Comparison of ENCODE assay signal across 8 mouse cellular contexts in the genomic region with DNA sequence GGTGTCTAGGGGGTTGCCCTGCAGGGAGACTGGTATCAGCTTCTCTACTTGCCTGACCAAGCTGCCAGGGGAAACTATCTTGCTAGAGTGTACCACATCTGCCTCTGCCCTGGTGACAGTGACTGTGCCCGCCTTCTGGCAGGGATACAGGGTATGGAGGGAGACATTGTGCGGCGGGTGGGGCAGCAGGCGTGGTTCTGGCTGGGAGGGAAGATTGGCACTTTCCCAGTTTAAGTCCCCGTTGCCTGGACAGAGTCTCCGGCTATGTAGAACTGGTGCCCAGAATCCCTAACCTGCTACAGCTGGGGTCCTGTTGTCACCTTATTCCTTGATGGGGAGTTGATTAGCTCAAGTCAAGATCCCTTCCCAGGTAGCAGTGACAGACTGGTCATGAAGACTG. TPM values are rescaled to one million over a fixed set of nuclear protein-coding genes. Genes with fewer than 3 reads are reported as not detected.
DNase-seq lines count a peak whose midpoint lies in the region; ATAC-seq and TF ChIP-seq lines count a peak whose summit lies in the region.

No protein-coding gene starts in this region.

- peak in 1 of 2 experiments; percentile 44 for DNase-seq in cerebellum, adult 2 months
- no peak for DNase-seq in cerebellum, postnatal 36 days
- DNase-seq in hindbrain, embryonic 14.5 days (ENCODE audit: low spot score): peak; percentile 59
- DNase-seq in embryo, embryonic 9.5 days (ENCODE audit: extremely low spot score): no peak

- no peak for TF ChIP-seq POLR2A in cerebellum, adult 2 months (IDR thresholded peaks at IDR 0.05; ENCODE audit: borderline replicate concordance, insufficient read depth, low read length)
- no peak for TF ChIP-seq POLR2A in ES-Bruce4 (IDR thresholded peaks at IDR 0.05; ENCODE audit: insufficient read depth, low read length)

- H3K27me3 ChIP-seq in cerebellum, adult 2 months (ENCODE audit: control insufficient read depth, insufficient read depth, low read length): no peaks in the 10 kb centered on the region
- H3K27me3 ChIP-seq in ES-Bruce4 (ENCODE audit: control insufficient read depth, insufficient read depth, low read length, poor library complexity, severe bottlenecking): no peaks in the 10 kb centered on the region
- no peaks in the 10 kb centered on the region for H3K27me3 ChIP-seq in hindbrain, embryonic 14.5 days (ENCODE audit: control insufficient read depth, insufficient read depth, low read length)
- no peaks in the 10 kb centered on the region for H3K27me3 ChIP-seq in liver, embryonic 16.5 days (ENCODE audit: control insufficient read depth, insufficient read depth, low read depth, low read length)
- H3K27me3 ChIP-seq in neural tube, embryonic 15.5 days (replicated peaks): no peaks in the 10 kb centered on the region

- TF ChIP-seq CTCF in cerebellum, adult 2 months (IDR thresholded peaks at IDR 0.05; ENCODE audit: borderline replicate concordance, insufficient read depth, low read depth, low read length): no peak
- no peak for TF ChIP-seq CTCF in ES-Bruce4 (IDR thresholded peaks at IDR 0.05; ENCODE audit: low read depth, low read length)

- TF ChIP-seq EP300 in ES-Bruce4 (IDR thresholded peaks at IDR 0.05; ENCODE audit: insufficient read depth, low read depth, low read length): no peak

- H3K9me3 ChIP-seq in ES-Bruce4 (replicated peaks; ENCODE audit: control insufficient read depth, insufficient read depth, low read length, poor library complexity, severe bottlenecking): no peaks in the 10 kb centered on the region
- H3K9me3 ChIP-seq in hindbrain, embryonic 14.5 days (ENCODE audit: control insufficient read depth, low read length): no peaks in the 10 kb centered on the region
- no peaks in the 10 kb centered on the region for H3K9me3 ChIP-seq in liver, embryonic 16.5 days (replicated peaks; ENCODE audit: control insufficient read depth, low read length)
- no peaks in the 10 kb centered on the region for H3K9me3 ChIP-seq in neural tube, embryonic 15.5 days (replicated peaks)

- H3K4me3 ChIP-seq in cerebellum, adult 2 months (replicated peaks; ENCODE audit: insufficient read depth, low read depth, low read length): peak overlapping the region; percentile 87
- H3K4me3 ChIP-seq in ES-Bruce4 (ENCODE audit: low read depth, low read length): peak overlapping the region; percentile 84; the same call in 1 of the 2 replicates
- H3K4me3 ChIP-seq in hindbrain, embryonic 14.5 days (replicated peaks; ENCODE audit: low read length): peak overlapping the region; percentile 69
- H3K4me3 ChIP-seq in liver, embryonic 16.5 days (ENCODE audit: low read depth, low read length): peak overlapping the region; percentile 78
- H3K4me3 ChIP-seq in neural tube, embryonic 15.5 days (replicated peaks): peak overlapping the region; percentile 85

- peak overlapping the region; percentile 98 for H3K4me2 ChIP-seq in hindbrain, embryonic 14.5 days (replicated peaks)
- peak overlapping the region; percentile 99 for H3K4me2 ChIP-seq in liver, embryonic 16.5 days (ENCODE audit: low read depth, low read length)
- peak overlapping the region; percentile 85 for H3K4me2 ChIP-seq in neural tube, embryonic 15.5 days

- ATAC-seq in erythroblast, adult 5-6 weeks (replicated peaks; ENCODE audit: low FRiP score, poor library complexity, severe bottlenecking): peak; percentile 66
- no peak for ATAC-seq in hindbrain, embryonic 14.5 days (ENCODE audit: low FRiP score)
- ATAC-seq in liver, embryonic 16.5 days (ENCODE audit: low read depth): peak; percentile 2; the same call in 1 of the 2 replicates
- no peak for ATAC-seq in neural tube, embryonic 15.5 days (ENCODE audit: low FRiP score)

- H3K4me1 ChIP-seq in cerebellum, adult 2 months (ENCODE audit: control insufficient read depth, insufficient read depth, low read length): peaks cover 25% of the 10 kb centered on the region
- peaks cover 14% of the 10 kb centered on the region for H3K4me1 ChIP-seq in ES-Bruce4 (ENCODE audit: control insufficient read depth, insufficient read depth, low read length)
- peaks cover 70% of the 10 kb centered on the region for H3K4me1 ChIP-seq in hindbrain, embryonic 14.5 days (replicated peaks; ENCODE audit: control insufficient read depth, insufficient read depth, low read length)
- H3K4me1 ChIP-seq in liver, embryonic 16.5 days (ENCODE audit: control insufficient read depth, low read depth, low read length): peaks cover 73% of the 10 kb centered on the region
- H3K4me1 ChIP-seq in neural tube, embryonic 15.5 days: peaks cover 93% of the 10 kb centered on the region

- H3K36me3 ChIP-seq in ES-Bruce4 (ENCODE audit: control insufficient read depth, insufficient read depth, low read length, poor library complexity, severe bottlenecking): no peaks in the 10 kb centered on the region
- H3K36me3 ChIP-seq in hindbrain, embryonic 14.5 days (replicated peaks; ENCODE audit: control insufficient read depth, insufficient read depth): no peaks in the 10 kb centered on the region
- 0 out of 2 replicates have a peak, but pooled peaks cover 2% of the 10 kb centered on the region for H3K36me3 ChIP-seq in liver, embryonic 16.5 days (ENCODE audit: control insufficient read depth, insufficient read depth)
- H3K36me3 ChIP-seq in neural tube, embryonic 15.5 days: no peaks in the 10 kb centered on the region

- H3K27ac ChIP-seq in cerebellum, adult 2 months (ENCODE audit: insufficient read depth, low read length): peak overlapping the region; percentile 41
- H3K27ac ChIP-seq in ES-Bruce4 (ENCODE audit: insufficient read depth, low read length): no peak overlapping the region
- H3K27ac ChIP-seq in hindbrain, embryonic 14.5 days: peak overlapping the region; percentile 93
- H3K27ac ChIP-seq in liver, embryonic 16.5 days (ENCODE audit: low read length): peak overlapping the region; percentile 92
- peak overlapping the region; percentile 89 for H3K27ac ChIP-seq in neural tube, embryonic 15.5 days (replicated peaks)

- H3K9ac ChIP-seq in ES-Bruce4 (ENCODE audit: low read depth, poor library complexity, severe bottlenecking): peak overlapping the region; percentile 89
- H3K9ac ChIP-seq in hindbrain, embryonic 14.5 days: peak overlapping the region; percentile 82
- H3K9ac ChIP-seq in liver, embryonic 16.5 days (ENCODE audit: low read depth, low read length): peak overlapping the region; percentile 92
- H3K9ac ChIP-seq in neural tube, embryonic 15.5 days (replicated peaks): peak overlapping the region; percentile 87

- 19% methylated on average over 6 of the region's 6 CpGs for WGBS in cerebellum, adult 2 months
- 7% methylated on average over 6 of the region's 6 CpGs for WGBS in hindbrain, embryonic 14.5 days
- WGBS in liver, embryonic 16.5 days (ENCODE audit: insufficient replicate concordance): 14% methylated on average over 6 of the region's 6 CpGs
- 27% methylated on average over 6 of the region's 6 CpGs for WGBS in neural tube, embryonic 15.5 days

RNA-seq across cellular contexts. Expression of a gene that starts 2.7 kb away (rescaled TPM):
- 273 and 301 TPM in 2 replicates for polyA plus RNA-seq in cerebellum, adult 2 months (2012; rRNA removed)
- 266 and 284 TPM in 2 replicates for polyA plus RNA-seq in ES-Bruce4 (2011; ENCODE audit: insufficient read depth, insufficient read length, low read depth, missing spikeins)
- total RNA-seq in erythroblast, adult 5-6 weeks (2015; ENCODE audit: low replicate concordance): 183 and 189 TPM in 2 replicates
- 162 and 183 TPM in 2 replicates for total RNA-seq in erythroblast, adult 5-6 weeks (2017; ENCODE audit: low replicate concordance)
- polyA plus RNA-seq in hindbrain, embryonic 14.5 days (2014; fragmentation: Nextera tagmentation; extraction: Ambion mirVana): 282 and 291 TPM in 2 replicates
- polyA plus RNA-seq in liver, embryonic 16.5 days (2015; fragmentation: Nextera tagmentation; extraction: Ambion mirVana): 144 and 153 TPM in 2 replicates
- polyA plus RNA-seq in neural tube, embryonic 15.5 days (2015; fragmentation: Nextera tagmentation; extraction: Ambion mirVana): 262 and 325 TPM in 2 replicates

RNA-seq across cellular contexts. Expression of a gene that starts 23.4 kb away (rescaled TPM):
- polyA plus RNA-seq in cerebellum, adult 2 months (2012; rRNA removed): 3.9 and 6.4 TPM in 2 replicates
- 15.4 and 16.5 TPM in 2 replicates for polyA plus RNA-seq in ES-Bruce4 (2011; ENCODE audit: insufficient read depth, insufficient read length, low read depth, missing spikeins)
- not detected in 2 replicates for total RNA-seq in erythroblast, adult 5-6 weeks (2015; ENCODE audit: low replicate concordance)
- not detected in 2 replicates for total RNA-seq in erythroblast, adult 5-6 weeks (2017; ENCODE audit: low replicate concordance)
- 4.2 and 4.5 TPM in 2 replicates for polyA plus RNA-seq in hindbrain, embryonic 14.5 days (2014; fragmentation: Nextera tagmentation; extraction: Ambion mirVana)
- 0.33 and 1.4 TPM in 2 replicates for polyA plus RNA-seq in liver, embryonic 16.5 days (2015; fragmentation: Nextera tagmentation; extraction: Ambion mirVana)
- polyA plus RNA-seq in neural tube, embryonic 15.5 days (2015; fragmentation: Nextera tagmentation; extraction: Ambion mirVana): 6.6 and 9.7 TPM in 2 replicates

RNA-seq across cellular contexts. Expression of a gene that starts 36.9 kb away (rescaled TPM):
- 145 and 152 TPM in 2 replicates for polyA plus RNA-seq in cerebellum, adult 2 months (2012; rRNA removed)
- 8.1 and 13.3 TPM in 2 replicates for polyA plus RNA-seq in ES-Bruce4 (2011; ENCODE audit: insufficient read depth, insufficient read length, low read depth, missing spikeins)
- total RNA-seq in erythroblast, adult 5-6 weeks (2015; ENCODE audit: low replicate concordance): not detected in 2 replicates
- total RNA-seq in erythroblast, adult 5-6 weeks (2017; ENCODE audit: low replicate concordance): not detected in 2 replicates
- polyA plus RNA-seq in hindbrain, embryonic 14.5 days (2014; fragmentation: Nextera tagmentation; extraction: Ambion mirVana): 48.3 and 48.5 TPM in 2 replicates
- 60.1 and 75.2 TPM in 2 replicates for polyA plus RNA-seq in liver, embryonic 16.5 days (2015; fragmentation: Nextera tagmentation; extraction: Ambion mirVana)
- polyA plus RNA-seq in neural tube, embryonic 15.5 days (2015; fragmentation: Nextera tagmentation; extraction: Ambion mirVana): 35.1 and 35.4 TPM in 2 replicates

RNA-seq across cellular contexts. Expression of a gene that starts 45.0 kb away (rescaled TPM):
- polyA plus RNA-seq in cerebellum, adult 2 months (2012; rRNA removed): 20.2 and 23.4 TPM in 2 replicates
- polyA plus RNA-seq in ES-Bruce4 (2011; ENCODE audit: insufficient read depth, insufficient read length, low read depth, missing spikeins): 43.8 and 45.3 TPM in 2 replicates
- total RNA-seq in erythroblast, adult 5-6 weeks (2015; ENCODE audit: low replicate concordance): 207 and 270 TPM in 2 replicates
- 204 and 217 TPM in 2 replicates for total RNA-seq in erythroblast, adult 5-6 weeks (2017; ENCODE audit: low replicate concordance)
- polyA plus RNA-seq in hindbrain, embryonic 14.5 days (2014; fragmentation: Nextera tagmentation; extraction: Ambion mirVana): 11.2 and 16.5 TPM in 2 replicates
- 145 and 166 TPM in 2 replicates for polyA plus RNA-seq in liver, embryonic 16.5 days (2015; fragmentation: Nextera tagmentation; extraction: Ambion mirVana)
- polyA plus RNA-seq in neural tube, embryonic 15.5 days (2015; fragmentation: Nextera tagmentation; extraction: Ambion mirVana): 14.4 and 25.2 TPM in 2 replicates

RNA-seq across cellular contexts. Expression of a gene that starts 47.0 kb away (rescaled TPM):
- polyA plus RNA-seq in cerebellum, adult 2 months (2012; rRNA removed): 0.15 and 0.36 TPM in 2 replicates
- polyA plus RNA-seq in ES-Bruce4 (2011; ENCODE audit: insufficient read depth, insufficient read length, low read depth, missing spikeins): 1.5 TPM in 1 of 2 replicates, not detected in the other
- not detected in 2 replicates for total RNA-seq in erythroblast, adult 5-6 weeks (2015; ENCODE audit: low replicate concordance)
- total RNA-seq in erythroblast, adult 5-6 weeks (2017; ENCODE audit: low replicate concordance): not detected in 2 replicates
- 1.3 TPM in 2 replicates for polyA plus RNA-seq in hindbrain, embryonic 14.5 days (2014; fragmentation: Nextera tagmentation; extraction: Ambion mirVana)
- 1.1 and 1.3 TPM in 2 replicates for polyA plus RNA-seq in liver, embryonic 16.5 days (2015; fragmentation: Nextera tagmentation; extraction: Ambion mirVana)
- 2.5 and 2.9 TPM in 2 replicates for polyA plus RNA-seq in neural tube, embryonic 15.5 days (2015; fragmentation: Nextera tagmentation; extraction: Ambion mirVana)

Comparison
In these comparisons a context has a peak if more than half of its experiments do, and no peak if none do; other contexts are left out.
1. ATAC-seq: peak in erythroblast, adult 5-6 weeks (single experiment) and liver, embryonic 16.5 days (single experiment); none in hindbrain, embryonic 14.5 days (single experiment) and neural tube, embryonic 15.5 days (single experiment).
2. Peak in every context shown above with its lines, with median percentiles within 50 percentile points of each other: H3K4me3 ChIP-seq, H3K9ac ChIP-seq and H3K4me2 ChIP-seq.